Mouse (Mus musculus): ENCODE data around the gene Ruvbl2.
A peak's percentile ranks its signal among the peaks of the same experiment; 100 is the strongest.

GRCm38 (mm10) chr7:45460860-45461314 lies 23.0 kb upstream of the Ruvbl2 start:
- TF ChIP-seq GATA1 (IDR thresholded peaks at IDR 0.05; ENCODE audit: borderline replicate concordance, low read length) (0 out of 3 replicates have a peak, but pooled peaks have one; percentile 12), FLI1 (IDR thresholded peaks at IDR 0.05; ENCODE audit: low read length) (no peak)

Data from megakaryocyte, embryonic 14.5 days (primary cell).